Mouse (Mus musculus): Measurements from ENCODE around the gene Qpctl. TPM values are rescaled to one million over a fixed set of nuclear protein-coding genes. Genes with fewer than 3 reads are reported as not detected.
A peak's percentile ranks its signal among the peaks of the same experiment; 100 is the strongest.

Qpctl gene
- polyA plus RNA-seq, 1 experiment from 2014 or later, result 22.4 TPM

DNA sequence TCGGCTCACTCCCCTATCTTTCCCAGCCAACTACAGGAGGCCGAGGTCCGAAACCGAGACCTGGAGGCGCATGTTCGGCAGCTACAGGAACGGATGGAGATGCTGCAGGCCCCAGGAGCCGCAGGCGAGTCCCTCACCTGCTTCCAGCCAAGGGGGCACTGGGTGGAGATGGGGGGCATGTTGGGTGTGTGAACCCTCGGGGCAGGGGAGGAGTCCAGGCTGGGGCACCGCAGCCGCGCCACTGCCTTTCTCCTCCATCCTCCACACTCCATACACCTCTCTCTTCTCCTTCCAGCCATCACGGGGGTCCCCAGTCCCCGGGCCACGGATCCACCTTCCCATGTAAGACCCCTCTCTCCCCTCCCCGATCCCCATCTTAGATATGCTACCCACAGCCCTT lies 57.2 kb downstream of the Qpctl start:
- peaks cover 47% of the 10 kb centered on the region for H3K4me1 ChIP-seq (replicated peaks; ENCODE audit: control insufficient read depth, insufficient read depth, low read length)
- H3K27me3 ChIP-seq (replicated peaks; ENCODE audit: control insufficient read depth, insufficient read depth, low read length), result no peaks in the 10 kb centered on the region
- no peak overlapping the region for H3K4me2 ChIP-seq (ENCODE audit: low read length)
- no peak for ATAC-seq
- peak overlapping the region; percentile 41; the same call in 1 of the 2 replicates for H3K9ac ChIP-seq (replicated peaks; ENCODE audit: low read depth, low read length)
- H3K36me3 ChIP-seq (ENCODE audit: control insufficient read depth, insufficient read depth), result peaks cover 10% of the 10 kb centered on the region
- 35% methylated on average over 17 of the region's 17 CpGs for WGBS
- H3K9me3 ChIP-seq (ENCODE audit: control insufficient read depth, low read length), result no peaks in the 10 kb centered on the region
- H3K4me3 ChIP-seq (replicated peaks; ENCODE audit: low read length), result no peak overlapping the region
- H3K27ac ChIP-seq (ENCODE audit: low read length), result no peak overlapping the region

MicroRNAs within 50 kb of the gene (microRNA counts, 519-probe panel; counts per million panel counts)
- 1,958 counts per million, percentile 27 among the panel's probes with 10 or more counts for microRNA mmu-miR-330

Small RNA genes within 50 kb of the gene (microRNA-seq; reads per million reads assigned to microRNA genes)
- 580 reads per million, percentile 73 among the genes with 10 or more reads in this experiment for gene Mir330

Other genes starting within 250 kb of the Qpctl start
- gene Ccdc61, start 238.9 kb downstream of the Qpctl start, polyA plus RNA-seq (2015; fragmentation: Nextera tagmentation; extraction: Ambion mirVana), result 23.9 and 24.0 TPM in 2 replicates
- gene Nova2, start 223.4 kb downstream of the Qpctl start, polyA plus RNA-seq (2015; fragmentation: Nextera tagmentation; extraction: Ambion mirVana), result 15.8 and 17.3 TPM in 2 replicates
- 0.46 and 0.91 TPM in 2 replicates for gene Nanos2, start 161.9 kb downstream of the Qpctl start, polyA plus RNA-seq (2015; fragmentation: Nextera tagmentation; extraction: Ambion mirVana)
- 3.1 and 3.6 TPM in 2 replicates for gene Mypop, start 158.0 kb downstream of the Qpctl start, polyA plus RNA-seq (2015; fragmentation: Nextera tagmentation; extraction: Ambion mirVana)
- gene Irf2bp1, start 145.2 kb downstream of the Qpctl start, polyA plus RNA-seq (2015; fragmentation: Nextera tagmentation; extraction: Ambion mirVana), result 28.0 and 30.4 TPM in 2 replicates
- not detected in 2 replicates for gene Foxa3, start 125.8 kb downstream of the Qpctl start, polyA plus RNA-seq (2015; fragmentation: Nextera tagmentation; extraction: Ambion mirVana)
- 34.4 and 34.7 TPM in 2 replicates for gene Sympk, start 124.9 kb downstream of the Qpctl start, polyA plus RNA-seq (2015; fragmentation: Nextera tagmentation; extraction: Ambion mirVana)
- 0.09 TPM in 1 of 2 replicates, not detected in the other for gene Rsph6a, start 94.6 kb downstream of the Qpctl start, polyA plus RNA-seq (2015; fragmentation: Nextera tagmentation; extraction: Ambion mirVana)
- gene Dmwd, start 73.1 kb downstream of the Qpctl start, polyA plus RNA-seq (2015; fragmentation: Nextera tagmentation; extraction: Ambion mirVana), result 28.1 and 29.7 TPM in 2 replicates
- 5.6 and 10.1 TPM in 2 replicates for gene Dmpk, start 65.4 kb downstream of the Qpctl start, polyA plus RNA-seq (2015; fragmentation: Nextera tagmentation; extraction: Ambion mirVana)
- 1.7 and 2.1 TPM in 2 replicates for gene Six5, start 54.7 kb downstream of the Qpctl start, polyA plus RNA-seq (2015; fragmentation: Nextera tagmentation; extraction: Ambion mirVana)
- gene Gm4969, start 30.9 kb downstream of the Qpctl start, polyA plus RNA-seq (2015; fragmentation: Nextera tagmentation; extraction: Ambion mirVana), result 3.9 and 4.9 TPM in 2 replicates
- gene Fbxo46, start 29.4 kb downstream of the Qpctl start, polyA plus RNA-seq (2015; fragmentation: Nextera tagmentation; extraction: Ambion mirVana), result 25.4 and 28.3 TPM in 2 replicates
- gene Snrpd2, start 431 bp upstream of the Qpctl start, polyA plus RNA-seq (2015; fragmentation: Nextera tagmentation; extraction: Ambion mirVana), result 116 and 118 TPM in 2 replicates
- gene Gipr, start 16.8 kb upstream of the Qpctl start, polyA plus RNA-seq (2015; fragmentation: Nextera tagmentation; extraction: Ambion mirVana), result 21.8 and 32.1 TPM in 2 replicates
- 8.3 and 14.4 TPM in 2 replicates for gene Eml2, start 27.1 kb upstream of the Qpctl start, polyA plus RNA-seq (2015; fragmentation: Nextera tagmentation; extraction: Ambion mirVana)
- 2.5 and 2.7 TPM in 2 replicates for gene Gpr4, start 63.2 kb upstream of the Qpctl start, polyA plus RNA-seq (2015; fragmentation: Nextera tagmentation; extraction: Ambion mirVana)
- 43.5 and 43.8 TPM in 2 replicates for gene Opa3, start 79.0 kb upstream of the Qpctl start, polyA plus RNA-seq (2015; fragmentation: Nextera tagmentation; extraction: Ambion mirVana)
- 38.0 and 40.3 TPM in 2 replicates for gene Vasp, start 122.5 kb upstream of the Qpctl start, polyA plus RNA-seq (2015; fragmentation: Nextera tagmentation; extraction: Ambion mirVana)
- 0.39 and 0.61 TPM in 2 replicates for gene Ppm1n, start 130.8 kb upstream of the Qpctl start, polyA plus RNA-seq (2015; fragmentation: Nextera tagmentation; extraction: Ambion mirVana)
- gene Rtn2, start 133.3 kb upstream of the Qpctl start, polyA plus RNA-seq (2015; fragmentation: Nextera tagmentation; extraction: Ambion mirVana), result 127 and 128 TPM in 2 replicates
- 0.05 and 0.10 TPM in 2 replicates for gene Fosb, start 160.8 kb upstream of the Qpctl start, polyA plus RNA-seq (2015; fragmentation: Nextera tagmentation; extraction: Ambion mirVana)
- 79.3 and 85.9 TPM in 2 replicates for gene Ercc1, start 195.5 kb upstream of the Qpctl start, polyA plus RNA-seq (2015; fragmentation: Nextera tagmentation; extraction: Ambion mirVana)
- 23.1 and 26.4 TPM in 2 replicates for gene Cd3eap, start 210.2 kb upstream of the Qpctl start, polyA plus RNA-seq (2015; fragmentation: Nextera tagmentation; extraction: Ambion mirVana)
- 3.0 and 3.6 TPM in 2 replicates for gene Ppp1r13l, start 210.5 kb upstream of the Qpctl start, polyA plus RNA-seq (2015; fragmentation: Nextera tagmentation; extraction: Ambion mirVana)
- gene Ercc2, start 232.7 kb upstream of the Qpctl start, polyA plus RNA-seq (2015; fragmentation: Nextera tagmentation; extraction: Ambion mirVana), result 25.3 and 28.5 TPM in 2 replicates

Measured in forebrain, embryonic 16.5 days (tissue).